Mouse (Mus musculus) heart, postnatal 0 days (tissue): ENCODE measurements around the gene BC035044.

Experiments used
- CTCF ChIP-seq: IDR thresholded peaks from 2 replicates; pipeline ENCODE4 v1.5.1; 2016; ENCODE audit warnings: antibody characterized with exemption, control low read depth, low read depth
- EP300 ChIP-seq: IDR thresholded peaks from 2 replicates; pipeline ENCODE4 v1.6.1; 2016; ENCODE audit warnings: antibody characterized with exemption, low read depth

- TF ChIP-seq CTCF (peak; percentile 36), EP300 (no peak)
These were observed 82.4 kb downstream of the BC035044 start for GRCm38 (mm10) chr6:128808532-128808931.
